Mouse (Mus musculus): ENCODE data around the gene Srrm2. TPM values are rescaled to one million over a fixed set of nuclear protein-coding genes. Genes with fewer than 3 reads are reported as not detected.

Srrm2 gene
- total RNA-seq, 2 experiments from 2014 or later = 293 to 304 TPM

DNA sequence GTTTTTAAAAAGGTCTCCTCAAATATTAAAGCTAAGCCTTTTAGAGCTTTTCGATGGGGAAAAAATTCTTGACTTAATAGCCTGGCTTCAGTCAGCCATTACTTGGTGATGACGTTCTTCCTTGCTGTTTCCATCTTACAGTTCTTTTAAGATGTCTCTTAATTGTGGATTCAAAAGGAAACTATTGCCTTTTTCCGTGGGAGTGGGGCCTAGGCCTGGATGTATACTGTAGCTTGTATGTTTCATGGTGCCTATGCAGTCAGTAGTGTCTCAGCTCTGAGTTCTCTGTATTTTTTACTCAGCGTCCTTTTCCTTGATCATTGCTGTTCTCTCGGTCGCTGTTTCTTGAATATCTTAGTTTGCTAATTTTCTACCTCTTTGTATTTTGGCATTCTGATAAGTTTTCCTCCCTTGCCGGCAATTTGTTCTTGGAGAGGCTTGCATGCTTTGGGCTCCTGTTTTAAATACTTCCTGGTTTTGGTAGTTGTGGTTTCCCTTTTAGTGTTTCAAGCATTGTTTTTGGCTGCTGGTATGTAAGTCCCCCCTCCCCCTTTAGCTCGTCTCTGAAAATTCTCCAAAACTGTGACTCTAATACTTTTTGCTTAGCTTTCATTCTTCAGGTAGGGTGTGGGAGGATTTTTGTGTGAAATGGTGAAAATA lies 14.2 kb downstream of the Srrm2 start:
- no peak for DNase-seq (ENCODE audit: low spot score in 2 of 2)

DNA sequence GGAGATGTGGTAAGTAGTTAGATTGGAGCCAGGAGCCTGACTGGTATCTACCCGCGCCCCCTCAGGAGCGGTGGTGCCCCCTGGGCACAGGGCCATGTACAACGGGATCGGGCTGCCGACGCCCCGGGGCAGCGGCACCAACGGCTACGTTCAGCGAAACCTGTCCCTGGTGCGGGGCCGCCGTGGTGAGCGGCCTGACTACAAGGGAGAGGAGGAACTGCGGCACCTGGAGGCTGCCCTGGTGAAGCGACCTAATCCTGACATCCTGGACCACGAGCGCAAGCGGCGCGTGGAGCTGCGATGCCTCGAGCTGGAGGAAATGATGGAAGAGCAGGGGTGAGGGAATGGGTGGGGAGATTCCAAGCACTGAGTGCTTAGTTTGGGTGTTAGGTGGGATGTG lies 16.5 kb downstream of the Srrm2 start:
- DNase-seq (ENCODE audit: low spot score in 2 of 2) = no peak

DNA sequence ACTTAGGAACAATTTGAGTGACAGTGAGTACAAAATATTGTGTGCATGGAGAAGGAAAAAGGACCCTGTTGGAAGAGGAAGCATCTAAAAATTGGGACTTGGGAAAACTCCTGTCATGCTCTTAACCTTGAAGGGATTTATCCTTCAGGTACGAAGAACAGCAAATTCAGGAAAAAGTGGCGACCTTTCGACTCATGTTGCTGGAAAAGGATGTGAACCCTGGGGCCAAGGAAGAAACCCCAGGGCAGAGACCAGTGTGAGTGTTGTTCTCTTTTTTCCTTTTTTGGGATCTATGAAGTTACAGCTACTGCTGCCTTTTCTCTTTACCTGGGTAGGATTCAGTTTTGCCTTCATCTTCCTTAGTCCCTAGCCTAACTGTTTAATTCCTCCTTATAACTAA lies 17.6 kb downstream of the Srrm2 start:
- DNase-seq (ENCODE audit: low spot score in 2 of 2) = no peak

DNA sequence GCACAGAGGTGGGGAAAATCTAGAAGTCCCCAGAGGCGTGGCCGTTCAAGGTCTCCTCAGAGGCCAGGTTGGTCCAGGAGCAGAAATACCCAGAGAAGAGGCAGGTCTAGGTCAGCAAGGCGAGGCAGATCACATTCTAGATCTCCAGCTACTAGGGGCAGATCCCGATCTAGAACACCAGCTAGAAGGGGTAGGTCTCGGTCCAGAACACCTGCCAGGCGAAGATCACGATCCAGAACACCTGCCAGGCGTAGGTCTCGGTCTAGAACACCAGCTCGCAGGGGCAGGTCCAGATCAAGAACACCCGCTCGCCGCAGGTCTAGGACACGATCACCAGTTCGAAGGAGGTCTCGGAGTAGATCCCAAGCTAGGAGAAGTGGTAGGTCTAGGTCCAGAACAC lies 25.3 kb downstream of the Srrm2 start:
- DNase-seq (ENCODE audit: low spot score in 2 of 2) = no peak

DNA sequence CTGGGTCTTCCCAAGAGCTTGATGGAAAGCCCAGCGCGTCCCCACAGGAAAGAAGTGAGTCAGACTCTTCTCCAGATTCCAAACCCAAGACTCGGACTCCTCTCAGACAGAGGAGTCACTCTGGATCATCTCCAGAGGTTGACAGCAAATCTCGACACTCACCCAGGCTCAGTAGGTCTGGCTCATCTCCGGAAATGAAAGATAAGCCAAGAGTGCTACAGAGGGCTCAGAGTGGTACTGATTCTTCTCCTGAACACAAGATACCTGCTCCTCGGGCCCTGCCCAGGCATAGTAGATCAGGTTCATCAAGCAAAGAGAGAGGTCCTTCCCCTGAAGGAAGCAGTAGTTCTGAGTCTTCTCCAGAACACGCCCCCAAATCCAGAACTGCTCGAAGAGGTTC lies 28.2 kb downstream of the Srrm2 start:
- no peak for DNase-seq (ENCODE audit: low spot score in 2 of 2)

DNA sequence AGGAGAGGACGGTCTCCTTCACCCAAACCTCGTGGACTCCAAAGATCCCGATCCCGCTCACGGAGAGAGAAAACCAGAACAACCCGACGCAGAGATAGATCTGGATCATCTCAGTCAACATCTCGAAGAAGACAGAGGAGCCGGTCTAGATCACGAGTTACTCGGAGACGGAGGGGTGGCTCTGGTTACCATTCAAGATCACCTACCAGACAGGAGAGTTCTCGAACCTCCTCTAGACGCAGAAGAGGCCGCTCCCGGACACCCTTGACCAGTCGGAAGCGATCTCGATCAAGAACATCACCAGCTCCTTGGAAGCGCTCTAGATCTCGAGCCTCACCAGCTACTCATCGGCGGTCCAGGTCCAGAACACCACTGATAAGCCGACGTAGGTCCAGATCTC lies 28.9 kb downstream of the Srrm2 start:
- no peak for DNase-seq (ENCODE audit: low spot score in 2 of 2)

DNA sequence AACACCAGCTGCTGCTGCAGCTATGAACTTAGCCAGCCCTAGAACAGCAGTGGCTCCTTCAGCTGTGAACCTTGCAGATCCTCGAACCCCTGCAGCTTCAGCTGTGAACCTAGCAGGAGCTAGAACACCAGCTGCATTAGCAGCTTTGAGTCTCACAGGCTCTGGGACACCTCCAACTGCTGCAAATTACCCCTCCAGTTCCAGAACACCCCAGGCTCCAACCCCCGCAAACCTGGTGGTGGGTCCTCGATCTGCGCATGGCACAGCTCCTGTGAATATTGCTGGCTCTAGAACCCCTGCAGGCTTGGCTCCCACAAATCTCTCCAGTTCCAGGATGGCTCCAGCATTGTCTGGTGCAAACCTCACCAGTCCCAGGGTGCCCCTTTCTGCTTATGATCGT lies 30.4 kb downstream of the Srrm2 start:
- DNase-seq (ENCODE audit: low spot score in 2 of 2) = no peak

DNA sequence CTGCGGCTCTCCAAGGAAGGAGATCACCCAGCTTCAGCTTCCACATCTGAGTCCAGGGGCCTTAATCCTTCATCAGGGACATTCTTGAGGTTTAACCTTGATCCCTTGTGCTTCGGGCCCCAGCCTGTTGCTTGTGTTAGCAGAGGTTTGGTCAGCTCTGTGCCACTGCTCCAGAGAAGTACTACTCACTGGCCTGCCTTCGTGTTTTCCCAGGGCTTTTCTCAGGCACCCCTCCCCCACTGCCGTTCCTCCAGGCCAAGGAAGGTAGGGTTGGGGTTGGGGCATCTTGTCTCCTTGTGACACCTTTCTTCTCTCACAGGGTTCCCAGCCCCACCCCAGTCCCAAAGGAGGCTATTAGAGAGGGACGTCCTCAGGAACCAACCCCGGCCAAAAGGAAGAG lies 31.8 kb downstream of the Srrm2 start:
- DNase-seq (ENCODE audit: low spot score in 2 of 2) = no peak

DNA sequence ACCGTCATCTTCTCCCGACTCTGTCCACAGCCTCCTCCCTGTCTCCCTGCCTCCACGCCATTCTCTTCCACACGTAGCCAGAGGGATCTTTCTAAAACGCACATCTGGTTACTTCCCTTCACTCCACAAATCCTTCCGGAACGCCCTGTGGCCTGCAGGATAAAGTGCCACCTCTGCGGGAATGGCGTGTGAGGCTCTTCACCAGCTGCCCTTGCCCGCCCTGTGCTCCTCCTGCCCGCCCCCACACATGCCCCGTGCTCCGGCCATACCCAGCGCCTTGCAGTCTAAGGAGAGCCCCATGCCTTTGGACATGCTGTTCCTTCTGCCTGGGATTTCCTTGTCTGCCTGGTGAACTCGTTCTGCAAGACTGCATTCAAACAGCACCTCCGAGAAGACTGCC lies 32.7 kb downstream of the Srrm2 start:
- DNase-seq (ENCODE audit: low spot score in 2 of 2) = no peak

DNA sequence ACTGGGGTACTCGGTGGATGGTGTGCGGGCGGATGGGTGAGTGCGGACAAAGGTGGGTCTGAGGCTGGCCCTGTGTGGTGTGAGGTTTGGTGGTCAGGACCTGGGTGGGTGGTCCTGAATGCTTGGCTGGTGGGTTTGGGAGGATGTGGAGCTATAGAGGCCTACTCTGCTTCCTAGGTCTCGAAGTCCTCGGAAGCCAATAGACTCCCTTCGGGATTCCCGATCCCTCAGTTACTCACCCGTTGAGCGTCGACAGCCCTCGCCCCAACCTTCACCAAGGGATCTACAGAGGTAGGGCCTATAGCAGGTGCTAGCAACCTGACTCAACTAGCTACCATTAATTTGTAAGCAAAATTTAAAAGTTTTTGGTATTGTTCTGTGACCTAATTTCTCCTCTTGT lies 33.3 kb downstream of the Srrm2 start:
- no peak for DNase-seq (ENCODE audit: low spot score in 2 of 2)

DNA sequence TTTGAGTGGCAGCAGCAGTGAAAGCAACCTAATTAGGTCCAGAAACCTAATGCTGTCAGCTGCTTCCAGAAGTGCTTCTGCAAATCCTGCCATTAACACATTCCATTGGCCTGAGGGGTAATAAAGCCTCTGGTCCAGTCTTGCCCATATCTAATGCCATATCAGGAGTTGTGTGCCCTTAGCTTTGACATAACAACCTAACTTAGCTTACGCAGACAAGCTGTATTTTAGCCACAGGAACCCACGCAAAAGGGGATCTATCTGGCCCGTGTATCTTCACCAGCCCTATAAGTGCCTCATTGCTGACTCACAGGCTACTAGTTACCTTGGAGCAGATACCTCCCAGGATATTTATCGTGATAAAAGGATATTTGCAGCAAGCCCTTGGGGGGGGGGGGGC lies 35.3 kb downstream of the Srrm2 start:
- no peak for DNase-seq (ENCODE audit: low spot score in 2 of 2)

DNA sequence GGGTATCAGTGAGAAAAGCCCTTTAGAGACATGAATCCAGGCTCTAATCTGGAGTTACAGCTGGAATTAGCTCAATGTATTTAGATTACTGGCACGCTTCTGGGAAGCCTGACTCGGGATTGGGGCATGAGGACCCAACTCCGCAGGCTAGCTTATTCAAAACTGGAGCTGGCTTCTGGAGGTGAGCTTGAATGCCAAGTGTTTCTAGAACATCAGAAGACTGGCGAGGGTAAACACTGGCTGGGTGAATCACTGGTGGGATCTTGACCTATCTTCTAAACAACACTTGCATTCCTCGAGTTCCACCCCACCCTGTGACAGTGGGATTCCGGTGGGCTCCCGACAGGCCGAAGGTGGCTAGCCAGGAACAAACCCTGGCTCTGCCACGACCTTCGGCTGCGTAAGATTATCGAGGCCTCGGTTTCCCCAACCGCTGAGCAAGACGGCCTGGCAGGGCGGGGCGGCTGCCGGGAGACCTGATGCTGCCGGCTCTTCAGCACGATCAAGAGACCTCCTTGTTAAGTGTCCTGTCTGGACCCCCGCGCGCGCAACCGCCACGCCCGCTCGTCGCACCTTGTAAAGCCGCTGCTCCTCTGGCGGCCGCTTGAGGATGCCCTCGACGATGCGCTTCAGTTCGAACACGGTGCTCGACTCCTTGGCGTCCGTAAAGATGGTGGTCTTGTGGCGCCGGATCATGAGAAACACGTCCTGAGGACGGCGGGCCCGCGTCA lies 38.1 kb downstream of the Srrm2 start:
- DNase-seq (ENCODE audit: low spot score in 2 of 2) = peak in 1 of 2 experiments; percentile 54

DNA sequence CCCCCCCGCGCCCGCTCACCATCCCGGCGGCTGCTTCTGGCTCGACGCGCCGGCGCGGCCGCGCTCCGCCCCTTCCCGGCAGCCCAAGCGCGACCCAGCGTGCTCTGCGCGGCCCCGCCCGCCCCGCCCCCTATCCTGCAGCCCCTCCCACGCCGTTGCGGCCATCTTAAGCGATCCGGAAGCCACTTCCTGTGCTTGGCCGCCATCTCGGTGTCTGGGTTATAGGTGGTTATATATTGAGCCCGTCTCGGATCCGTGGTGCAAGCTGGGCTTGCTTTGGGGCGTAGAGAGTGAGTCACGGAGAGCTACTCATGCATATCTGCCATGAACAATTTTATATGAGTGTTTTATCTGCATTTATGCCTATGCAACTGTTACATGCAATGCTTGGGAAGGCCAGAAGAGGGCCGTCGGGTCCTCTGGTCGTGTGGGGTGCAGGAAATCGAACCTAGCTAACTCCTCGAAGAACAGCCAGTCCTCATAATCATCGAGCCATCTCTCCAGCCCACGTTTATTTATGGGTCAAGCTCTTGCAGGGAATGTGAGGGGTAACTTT lies 38.8 kb downstream of the Srrm2 start, which contains the start of gene Elob:
Gene Elob (minus strand): TSS at position 73 of the 556 bp plus-strand sequence.
- peak; percentile 70 to 85 for DNase-seq (ENCODE audit: low spot score in 2 of 2)

DNA sequence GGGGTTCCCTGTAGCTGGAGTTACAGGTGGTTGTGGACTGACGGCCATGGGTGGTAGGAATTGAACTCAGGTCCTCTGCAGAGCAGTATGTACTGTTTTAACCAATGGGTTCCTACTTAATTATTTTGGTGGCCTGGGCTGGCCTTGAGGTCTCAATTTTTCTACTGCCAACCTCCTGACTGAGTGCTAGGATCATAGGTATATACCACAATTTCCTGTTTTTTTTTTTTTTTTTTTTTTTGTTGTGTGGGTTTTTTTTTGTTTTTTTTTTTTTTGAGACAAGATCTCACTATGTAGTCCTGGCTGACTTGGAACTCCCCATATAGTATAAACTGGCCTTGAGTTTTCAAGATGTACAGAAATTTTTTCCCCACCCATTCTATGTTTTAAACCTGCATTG lies 40.9 kb downstream of the Srrm2 start:
- DNase-seq (ENCODE audit: low spot score in 2 of 2) = no peak

DNA sequence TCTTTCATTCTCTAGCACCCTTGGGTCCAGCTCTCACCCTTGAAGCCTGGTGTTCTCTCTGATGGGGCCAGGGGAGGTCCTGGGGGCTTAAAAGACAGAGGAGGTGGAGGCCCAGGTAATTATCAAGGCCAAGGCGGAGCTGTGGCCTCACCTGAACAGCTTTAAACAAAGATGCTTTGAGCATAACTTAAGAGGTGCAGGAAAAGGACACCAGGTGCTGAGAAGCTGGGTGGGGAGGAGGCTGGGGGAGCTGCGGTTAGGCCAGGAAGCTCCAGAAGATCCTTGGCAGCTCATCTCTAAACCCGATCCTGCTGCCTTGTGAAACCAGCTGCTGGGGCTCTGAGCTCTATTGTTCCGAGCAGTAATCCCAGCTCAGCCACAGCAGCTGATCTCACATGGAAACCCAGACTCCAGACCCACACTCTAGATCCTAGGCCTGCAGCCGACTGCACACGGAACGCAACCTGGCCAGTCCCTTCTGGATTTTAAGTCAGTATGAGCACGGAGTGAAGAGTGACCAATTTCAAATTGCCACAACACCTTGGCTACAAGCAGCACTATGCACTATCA lies 45.8 kb downstream of the Srrm2 start, which contains the start of gene Prss33:
Gene Prss33 (minus strand): TSS at position 51 of the 570 bp plus-strand sequence.
- DNase-seq (ENCODE audit: low spot score in 2 of 2) = no peak

DNA sequence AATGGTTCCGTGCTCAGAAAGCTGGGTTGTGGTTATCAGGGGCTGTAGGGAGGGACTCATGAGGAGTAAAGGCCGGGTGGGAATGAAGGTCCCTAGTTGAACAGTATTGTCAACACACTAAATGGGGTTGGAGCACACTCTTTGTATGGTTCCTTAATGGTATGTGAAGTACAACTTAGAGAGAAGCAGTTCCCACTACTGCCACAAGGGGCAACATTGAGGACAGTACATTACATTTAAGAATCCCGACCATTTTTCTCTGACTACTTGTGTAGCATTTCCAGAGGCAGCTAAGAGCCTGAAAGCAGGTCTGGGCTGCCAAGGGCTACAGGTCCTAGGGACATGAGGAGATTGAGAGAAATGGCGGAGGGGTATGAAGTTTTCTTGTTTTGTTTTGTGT lies 50.8 kb downstream of the Srrm2 start:
- peak in 1 of 2 experiments; percentile 58 for DNase-seq (ENCODE audit: low spot score in 2 of 2)

DNA sequence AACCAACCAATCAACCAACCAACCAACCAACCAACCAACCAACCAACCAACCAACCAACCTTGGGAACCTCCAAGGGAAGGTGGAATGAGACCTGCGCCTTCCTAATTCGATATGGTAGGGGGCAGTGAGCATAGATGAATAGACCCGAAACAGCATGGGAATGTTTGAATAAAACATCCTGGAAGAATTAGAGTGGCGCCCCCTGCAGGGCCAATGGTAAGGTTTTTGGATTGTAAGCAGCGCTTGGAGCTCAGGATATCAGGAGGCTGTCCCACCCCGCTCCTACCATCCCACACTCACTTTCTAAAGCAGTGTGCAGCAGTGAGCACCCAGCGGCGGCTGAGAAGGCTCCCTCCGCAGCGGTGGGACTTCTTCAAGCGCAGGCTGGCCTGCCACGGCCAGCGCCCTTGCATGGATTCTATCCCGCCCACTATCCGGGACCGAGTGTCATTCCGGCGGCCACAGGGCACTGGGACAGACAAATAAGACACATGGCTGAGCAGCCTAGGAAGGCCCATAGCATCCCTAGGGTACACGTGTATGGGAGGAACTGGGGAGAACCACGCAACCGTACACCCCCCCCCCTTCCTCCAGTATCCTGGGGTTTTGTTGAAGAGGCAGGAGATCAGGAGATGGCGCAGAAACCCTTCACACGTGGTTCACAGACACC lies 52.9 kb downstream of the Srrm2 start:
- no peak for DNase-seq (ENCODE audit: low spot score in 2 of 2)

DNA sequence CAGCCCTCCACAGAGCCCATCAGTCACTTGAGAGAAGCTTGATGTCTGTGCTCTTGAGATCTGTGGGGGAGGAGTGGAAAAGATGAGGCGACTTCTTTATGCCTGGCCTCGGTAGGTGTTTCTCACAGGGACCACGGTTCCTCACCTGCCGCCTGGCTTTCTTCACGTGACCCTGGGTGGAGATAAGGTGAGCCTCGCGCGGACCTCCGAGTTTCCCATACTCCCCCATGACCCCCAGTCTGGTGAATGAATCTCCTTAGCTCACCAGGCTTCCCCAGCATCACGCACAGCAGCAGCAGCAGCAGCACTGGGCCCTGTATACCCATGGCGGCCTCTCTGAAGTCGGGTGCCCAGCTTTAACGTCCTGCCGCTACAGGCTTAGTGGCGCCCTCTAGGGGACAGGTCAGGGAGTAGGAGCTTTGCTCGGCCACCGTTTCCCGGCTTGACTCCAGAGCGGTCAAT lies 53.5 kb downstream of the Srrm2 start, which contains the start of the genes Prss32 and Prss41:
Gene Prss32 (plus strand): TSS at position 44 of the 462 bp plus-strand sequence.
Gene Prss41 (minus strand): TSS at position 361 of the 462 bp plus-strand sequence.
- DNase-seq (ENCODE audit: low spot score in 2 of 2) = peak in 1 of 2 experiments; percentile 59

DNA sequence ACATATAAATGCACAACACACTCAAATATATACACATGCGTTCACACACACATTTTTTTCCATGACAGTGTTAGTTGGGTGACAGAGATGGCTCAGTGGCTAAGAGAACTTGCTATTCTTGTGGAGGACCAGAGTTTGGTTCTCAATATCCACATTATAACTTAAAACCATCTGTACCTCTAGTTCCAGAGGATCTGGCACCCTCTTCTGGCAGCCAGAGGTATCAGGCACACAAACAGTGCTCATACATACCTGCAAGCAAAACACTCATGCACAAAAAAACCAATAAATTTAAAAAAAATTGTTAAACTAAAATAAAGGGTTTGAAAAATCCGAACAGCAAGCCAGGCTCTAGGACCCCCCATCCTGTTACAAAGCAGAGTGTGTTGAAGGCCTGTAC lies 59.7 kb downstream of the Srrm2 start:
- no peak for DNase-seq (ENCODE audit: low spot score in 2 of 2)

DNA sequence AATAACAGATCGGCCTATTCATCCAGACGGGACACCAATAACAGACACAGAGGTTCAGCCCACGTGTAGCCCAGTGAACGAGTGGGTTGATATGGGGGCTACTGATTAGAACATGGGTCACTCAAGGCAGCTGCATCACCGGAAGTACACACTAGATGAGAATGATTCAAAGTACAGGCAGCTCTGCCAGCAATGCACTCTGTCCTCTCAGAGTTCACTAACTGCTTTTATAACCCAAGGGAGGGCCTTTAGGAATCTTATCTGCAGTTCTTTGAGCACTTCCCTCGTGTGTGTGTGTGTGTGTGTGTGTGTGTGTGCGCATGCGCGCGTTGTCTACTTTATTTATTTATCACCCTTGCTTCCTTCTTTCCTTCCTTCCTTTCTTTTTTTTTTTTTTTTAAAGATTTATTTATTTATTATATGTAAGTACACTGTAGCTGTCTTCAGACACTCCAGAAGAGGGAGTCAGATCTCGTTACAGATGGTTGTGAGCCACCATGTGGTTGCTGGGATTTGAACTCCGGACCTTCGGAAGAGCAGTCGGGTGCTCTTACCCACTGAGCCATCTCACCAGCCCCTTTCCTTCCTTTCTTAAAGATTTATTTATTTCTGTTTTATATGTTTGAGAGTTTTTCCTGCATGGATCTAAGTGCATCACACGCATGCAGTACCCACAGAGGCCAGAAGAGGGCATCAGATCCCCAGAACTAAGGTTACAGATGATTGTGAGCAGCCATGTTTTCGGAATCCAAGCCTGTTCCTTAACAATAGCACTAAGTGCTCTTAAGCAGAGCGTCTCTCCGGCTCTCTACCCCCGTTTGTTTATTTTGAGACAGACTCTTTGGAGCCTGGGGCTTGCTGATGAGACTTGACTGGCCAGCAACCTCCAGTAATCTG lies 60.8 kb downstream of the Srrm2 start:
- peak in 1 of 2 experiments; percentile 69 for DNase-seq (ENCODE audit: low spot score in 2 of 2)

Measured in gastrocnemius, postnatal 4 days (tissue).